Mouse (Mus musculus) spleen, adult 2 months (tissue): ENCODE results near the gene Lime1.

Experiments
- CTCF ChIP-seq: fragments of 200-500 bp; IDR thresholded peaks from 2 replicates; pipeline ENCODE4 v1.5.1; 2011; ENCODE audit warnings: mild to moderate bottlenecking, inconsistent platforms; ENCODE audit not compliant: insufficient read depth, insufficient read length, insufficient replicate concordance; ENCODE audit errors: extremely low read depth
- POLR2A ChIP-seq: fragments of 200-500 bp; IDR thresholded peaks from 2 replicates; pipeline ENCODE4 v1.6.1; 2011; ENCODE audit warnings: low read depth, low read length, inconsistent platforms

GRCm38 (mm10) chr2:181364487-181364859 is 15.4 kb upstream of the Lime1 start:
- TF ChIP-seq CTCF = no peak
- TF ChIP-seq POLR2A = no peak
